Mouse (Mus musculus) liver, embryonic 11.5 days (tissue): ENCODE measurements around the gene Degs2. TPM values are rescaled to one million over a fixed set of nuclear protein-coding genes. Genes with fewer than 3 reads are reported as not detected.

ENCODE experiments used
- ATAC-seq: fragments of 200-750 bp; cut with Nextera tagmentation; replicated peaks from 2 replicates; pipeline ENCODE4 v1.8.0; 2017; ENCODE audit warnings: moderate number of reproducible peaks, mild to moderate bottlenecking, moderate TSS enrichment, moderate library complexity; ENCODE audit not compliant: low FRiP score
- DNase-seq: peaks from one replicate; pipeline ENCODE4 v3.0.0-alpha.2; 2017; ENCODE audit warnings: low spot score
- H3K27ac ChIP-seq: fragments of 300-500 bp; sonication (generic); 2 replicates; pipeline ENCODE4 v1.5.1; 2014; ENCODE audit warnings: mild to moderate bottlenecking, low read depth, low read length, control low read depth
- H3K27me3 ChIP-seq: fragments of 300-500 bp; sonication (generic); replicated peaks from 2 replicates; pipeline ENCODE4 v1.6.1; 2014; ENCODE audit warnings: low read length, mixed read lengths; ENCODE audit not compliant: control insufficient read depth, insufficient read depth
- H3K36me3 ChIP-seq: fragments of 300-500 bp; sonication (generic); 2 replicates; pipeline ENCODE4 v1.6.1; 2014; ENCODE audit warnings: mild to moderate bottlenecking, low read length, moderate library complexity, mixed read lengths; ENCODE audit not compliant: control insufficient read depth, insufficient read depth
- H3K4me1 ChIP-seq: fragments of 300-500 bp; sonication (generic); replicated peaks from 2 replicates; pipeline ENCODE4 v1.6.1; 2014; ENCODE audit warnings: low read length, mixed read lengths; ENCODE audit not compliant: control insufficient read depth, insufficient read depth
- H3K4me2 ChIP-seq: fragments of 300-500 bp; sonication (generic); 2 replicates; pipeline ENCODE4 v1.6.1; 2014; ENCODE audit warnings: mild to moderate bottlenecking, control low read depth, moderate library complexity
- H3K4me3 ChIP-seq: fragments of 300-500 bp; sonication (generic); 2 replicates; pipeline ENCODE4 v1.5.1; 2014; ENCODE audit warnings: low read depth, low read length, control low read depth
- H3K9ac ChIP-seq: fragments of 300-500 bp; sonication (generic); 2 replicates; pipeline ENCODE4 v1.6.1; 2014; ENCODE audit warnings: low read depth, low read length, control low read depth
- H3K9me3 ChIP-seq: fragments of 300-500 bp; sonication (generic); 2 replicates; pipeline ENCODE4 v1.6.1; 2016; ENCODE audit warnings: low read length, inconsistent platforms, mixed read lengths; ENCODE audit not compliant: control insufficient read depth
- WGBS: fragments of 180-500 bp; shearing (Covaris S2); extraction: QIAGEN DNeasy Blood & Tissue Kit; methylation state at CpG from one replicate; pipeline ENCODE4 v1.1.7; 2014; 5-methylcytosine and 5-hydroxymethylcytosine counted together
- polyA plus RNA-seq: library from polyadenylated mRNA; unstranded; fragments of >200 nt; fragmentation: Nextera tagmentation; extraction: Ambion mirVana; gene quantifications from 2 replicates; pipeline ENCODE4 v1.2.1, GENCODE M21; 2014

The Degs2 gene
- polyA plus RNA-seq, 1 experiment from 2014 or later, result 0.33 TPM

DNA sequence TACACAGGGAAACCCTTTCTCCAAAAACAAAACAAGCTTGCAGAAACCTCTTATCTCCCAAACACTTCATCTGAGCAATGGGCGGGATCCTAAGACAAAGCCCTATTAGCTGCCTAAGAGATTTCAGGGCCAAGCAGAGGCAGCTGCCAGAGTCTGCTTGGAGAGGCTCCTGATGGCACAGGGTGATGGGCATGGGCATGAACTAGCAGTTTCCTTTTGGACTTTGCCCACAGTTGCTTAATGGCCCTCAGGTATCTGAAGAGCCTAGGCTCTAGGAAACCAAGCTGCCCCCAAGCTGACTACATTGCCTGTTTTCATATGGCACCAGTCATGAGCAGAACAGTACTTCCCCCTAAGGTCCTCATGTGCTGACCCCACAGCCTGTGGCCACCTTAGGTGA lies 7.9 kb downstream of the Degs2 start:
- no peaks in the 10 kb centered on the region for H3K9me3 ChIP-seq
- DNase-seq (no peak), ATAC-seq (no peak)
- no peak overlapping the region for H3K27ac ChIP-seq
- no peak overlapping the region for H3K4me2 ChIP-seq
- H3K27me3 ChIP-seq, result no peaks in the 10 kb centered on the region
- no peak overlapping the region for H3K4me3 ChIP-seq
- H3K4me1 ChIP-seq, result no peaks in the 10 kb centered on the region
- WGBS, result 59% methylated on average over 1 of the region's 1 CpGs
- no peak overlapping the region for H3K9ac ChIP-seq
- H3K36me3 ChIP-seq, result no peaks in the 10 kb centered on the region

DNA sequence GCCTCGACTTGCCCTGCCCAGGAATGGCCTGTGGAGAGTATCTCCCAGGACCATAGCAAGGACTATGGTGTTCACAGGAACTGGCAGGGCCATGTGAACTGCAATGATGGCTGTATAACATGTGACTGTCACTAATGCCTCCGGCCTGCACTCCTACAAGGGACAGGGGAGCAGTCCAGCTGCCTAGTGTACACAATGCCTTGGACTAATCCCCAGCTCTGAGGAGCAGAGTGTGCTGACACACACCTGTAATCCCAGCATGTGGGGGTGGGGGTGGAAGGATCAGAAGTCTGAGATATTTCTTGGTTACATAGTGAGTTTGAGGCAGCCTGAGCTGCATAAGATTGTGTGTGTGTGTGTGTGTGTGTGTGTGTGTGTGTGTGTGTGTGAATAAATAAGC lies 8.5 kb downstream of the Degs2 start:
- DNase-seq (no peak), ATAC-seq (no peak)
- 70% methylated on average over 2 of the region's 2 CpGs for WGBS
- H3K36me3 ChIP-seq, result no peaks in the 10 kb centered on the region
- H3K27me3 ChIP-seq, result no peaks in the 10 kb centered on the region
- no peak overlapping the region for H3K4me3 ChIP-seq
- H3K4me1 ChIP-seq, result no peaks in the 10 kb centered on the region
- no peak overlapping the region for H3K4me2 ChIP-seq
- no peaks in the 10 kb centered on the region for H3K9me3 ChIP-seq
- no peak overlapping the region for H3K9ac ChIP-seq
- H3K27ac ChIP-seq, result no peak overlapping the region

DNA sequence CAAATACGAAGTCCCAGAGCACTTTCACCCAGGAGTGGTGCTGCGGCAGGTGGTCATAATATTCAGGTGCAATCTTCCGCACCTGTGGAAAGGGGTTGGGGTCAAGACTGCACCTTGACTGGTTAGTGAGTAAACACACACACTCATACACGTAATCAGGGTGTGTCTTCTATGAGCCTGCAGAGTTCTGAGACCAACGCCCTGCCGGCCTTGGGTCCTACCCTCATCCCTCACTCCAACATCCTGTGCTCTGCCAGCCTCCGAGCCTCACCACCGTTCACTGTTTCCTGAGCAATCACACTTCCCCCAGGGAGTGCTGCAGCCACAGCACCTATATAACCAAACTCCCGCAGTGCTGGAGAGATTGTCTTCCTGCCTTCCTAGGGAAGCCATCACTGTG lies 11.6 kb downstream of the Degs2 start:
- H3K27ac ChIP-seq, result no peak overlapping the region
- 62% methylated on average over 9 of the region's 9 CpGs for WGBS
- no peak overlapping the region for H3K9ac ChIP-seq
- no peaks in the 10 kb centered on the region for H3K36me3 ChIP-seq
- H3K9me3 ChIP-seq, result no peaks in the 10 kb centered on the region
- no peak overlapping the region for H3K4me2 ChIP-seq
- H3K27me3 ChIP-seq, result no peaks in the 10 kb centered on the region
- ATAC-seq, result no peak
- H3K4me3 ChIP-seq, result no peak overlapping the region
- DNase-seq, result no peak
- no peaks in the 10 kb centered on the region for H3K4me1 ChIP-seq

DNA sequence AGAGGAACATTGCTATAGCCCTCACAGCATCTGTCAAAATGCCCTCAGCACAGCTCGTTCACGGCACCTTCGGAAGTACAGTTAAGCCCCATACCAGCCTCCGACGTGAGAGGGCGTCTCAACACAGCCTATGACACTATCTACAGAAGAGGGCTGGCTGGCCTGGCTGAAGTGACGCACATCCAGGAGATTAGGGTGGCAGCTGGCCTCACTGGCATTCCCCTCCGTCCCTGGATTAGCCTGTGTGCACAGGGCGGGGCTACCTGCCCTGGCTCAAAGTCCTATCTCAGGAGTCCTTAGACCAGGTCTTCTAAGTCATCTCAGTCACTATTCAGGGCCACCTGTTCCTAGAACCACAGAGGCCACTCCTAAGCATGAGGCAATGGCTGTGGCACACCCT lies 12.9 kb downstream of the Degs2 start:
- Histone ChIP-seq H3K36me3 (no peaks in the 10 kb centered on the region), H3K4me3 (no peak overlapping the region), H3K27ac (no peak overlapping the region), H3K27me3 (no peaks in the 10 kb centered on the region), H3K9ac (no peak overlapping the region), H3K4me2 (no peak overlapping the region), H3K9me3 (no peaks in the 10 kb centered on the region), H3K4me1 (no peaks in the 10 kb centered on the region)
- no peak for ATAC-seq
- no peak for DNase-seq
- WGBS, result 79% methylated on average over 9 of the region's 9 CpGs

DNA sequence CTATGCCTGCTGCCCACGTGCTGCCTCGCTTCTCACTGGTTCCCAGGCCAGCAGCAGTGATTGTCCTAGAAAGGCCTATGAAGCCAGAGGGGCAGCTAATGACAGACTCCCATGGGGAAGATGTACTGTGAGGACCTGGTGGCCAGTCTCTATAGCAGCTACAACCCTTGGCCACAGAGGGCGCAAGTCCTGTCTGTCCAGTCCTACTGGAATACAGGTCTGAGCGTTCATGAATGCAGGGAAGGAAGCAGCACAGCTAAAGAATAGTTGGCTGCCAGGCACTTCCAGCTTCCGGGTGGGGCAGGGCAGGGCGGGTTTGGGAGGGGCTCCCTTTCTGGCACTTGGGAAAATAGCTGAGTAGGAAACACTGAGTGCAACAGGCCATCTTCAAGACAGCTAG lies 15.2 kb downstream of the Degs2 start:
- no peak overlapping the region for H3K9ac ChIP-seq
- peaks cover 2% of the 10 kb centered on the region; the same call in 1 of the 2 replicates for H3K36me3 ChIP-seq
- WGBS, result 69% methylated on average over 6 of the region's 6 CpGs
- H3K4me1 ChIP-seq, result no peaks in the 10 kb centered on the region
- H3K27ac ChIP-seq, result no peak overlapping the region
- DNase-seq (no peak), ATAC-seq (no peak)
- H3K9me3 ChIP-seq, result no peaks in the 10 kb centered on the region
- no peak overlapping the region for H3K4me2 ChIP-seq
- H3K4me3 ChIP-seq, result no peak overlapping the region
- H3K27me3 ChIP-seq, result no peaks in the 10 kb centered on the region

DNA sequence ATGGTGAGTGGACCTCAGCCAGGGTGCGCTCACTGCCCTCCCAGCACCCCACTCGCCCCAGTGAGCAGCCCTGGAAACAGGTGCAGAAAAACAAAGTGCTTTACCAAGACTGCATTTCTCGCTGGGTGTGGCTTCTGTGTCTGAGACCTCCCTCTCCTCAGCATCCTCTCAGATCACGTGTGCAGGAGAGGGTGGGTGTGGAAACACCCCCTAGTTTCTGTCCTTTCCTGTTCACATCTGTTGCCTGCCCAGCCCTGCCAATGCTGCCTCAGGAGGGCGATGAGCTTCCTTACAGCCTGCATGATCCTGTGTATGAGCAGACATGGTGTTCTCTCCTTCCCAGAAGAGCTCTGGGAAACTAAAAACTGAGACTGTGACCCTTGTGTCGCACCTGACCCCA lies 15.7 kb downstream of the Degs2 start:
- H3K9me3 ChIP-seq, result no peaks in the 10 kb centered on the region
- no peak for ATAC-seq
- H3K36me3 ChIP-seq, result peaks cover 2% of the 10 kb centered on the region
- no peak overlapping the region for H3K4me3 ChIP-seq
- no peak for DNase-seq
- no peak overlapping the region for H3K4me2 ChIP-seq
- H3K4me1 ChIP-seq, result no peaks in the 10 kb centered on the region
- no peak overlapping the region for H3K27ac ChIP-seq
- H3K9ac ChIP-seq, result no peak overlapping the region
- 80% methylated on average over 6 of the region's 6 CpGs for WGBS
- no peaks in the 10 kb centered on the region for H3K27me3 ChIP-seq

DNA sequence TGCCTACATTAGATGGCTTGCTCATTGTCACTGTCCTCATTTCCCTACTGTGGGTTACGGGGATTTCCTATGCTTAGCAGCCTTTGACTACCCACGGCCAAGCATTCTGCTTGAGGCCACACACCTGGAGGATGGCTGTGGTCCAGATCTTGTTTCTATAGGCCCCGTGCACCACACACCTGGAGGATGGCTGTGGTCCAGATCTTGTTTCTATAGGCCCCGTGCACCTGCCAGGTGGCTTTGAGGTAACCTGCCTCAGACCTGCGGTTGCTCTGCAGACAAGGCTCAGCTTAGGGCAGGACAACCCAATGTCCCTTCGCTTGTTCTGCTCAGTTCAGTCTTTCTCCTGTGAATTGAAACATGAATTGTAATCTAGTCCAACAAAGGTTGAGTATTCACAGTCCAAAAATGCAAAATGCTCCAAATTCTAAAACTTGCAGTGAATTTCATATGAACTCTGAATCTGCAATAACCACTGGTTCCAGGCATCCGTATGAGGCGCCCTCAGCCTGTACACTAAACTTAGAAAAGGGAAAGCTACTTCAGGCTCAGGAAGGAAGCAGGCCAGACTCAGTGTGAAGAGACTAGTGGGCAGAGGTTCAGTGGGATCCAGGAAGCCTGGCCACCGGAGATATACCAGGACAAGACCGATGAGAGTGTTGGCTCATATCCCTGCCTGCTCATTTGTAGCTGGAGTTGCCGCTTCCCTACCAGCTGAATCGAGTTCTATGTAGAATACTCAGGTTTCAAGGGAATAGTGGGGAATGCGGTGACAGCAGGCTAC lies 19.7 kb downstream of the Degs2 start:
- H3K36me3 ChIP-seq, result peaks cover 6% of the 10 kb centered on the region

DNA sequence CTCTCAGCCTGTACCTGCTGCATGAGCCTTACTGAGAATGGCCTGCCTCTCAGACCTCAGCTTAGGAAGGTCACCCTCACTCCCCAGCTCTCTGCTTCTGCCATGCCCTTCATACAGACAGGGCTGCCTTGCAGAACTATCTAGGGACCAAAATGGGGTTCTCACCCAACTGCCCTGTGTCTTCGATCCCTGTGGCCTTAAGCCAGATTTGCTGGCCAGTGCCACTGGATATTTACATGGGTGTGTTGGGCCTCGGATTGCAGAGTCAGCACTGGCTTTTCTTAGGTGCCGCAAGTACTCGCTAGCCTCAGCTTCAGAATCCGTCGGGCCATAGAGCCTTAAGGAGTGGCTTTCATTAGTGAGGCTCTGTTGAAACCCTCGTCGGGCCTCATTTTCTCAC lies 21.3 kb downstream of the Degs2 start:
- H3K9ac ChIP-seq, result no peak overlapping the region
- WGBS, result 88% methylated on average over 8 of the region's 8 CpGs
- DNase-seq (no peak), ATAC-seq (no peak)
- H3K4me3 ChIP-seq, result no peak overlapping the region
- H3K27ac ChIP-seq, result no peak overlapping the region
- H3K36me3 ChIP-seq, result peaks cover 6% of the 10 kb centered on the region
- H3K4me2 ChIP-seq, result no peak overlapping the region
- H3K4me1 ChIP-seq, result no peaks in the 10 kb centered on the region
- no peaks in the 10 kb centered on the region for H3K27me3 ChIP-seq
- no peaks in the 10 kb centered on the region for H3K9me3 ChIP-seq

More for the DNA sequence above, 19.7 kb downstream of the Degs2 start:
- DNase-seq (no peak), ATAC-seq (no peak)
- no peak overlapping the region for H3K4me2 ChIP-seq
- 85% methylated on average over 13 of the region's 13 CpGs for WGBS
- no peak overlapping the region for H3K9ac ChIP-seq
- H3K27ac ChIP-seq, result no peak overlapping the region
- H3K4me3 ChIP-seq, result no peak overlapping the region
- H3K9me3 ChIP-seq, result no peaks in the 10 kb centered on the region
- no peaks in the 10 kb centered on the region for H3K4me1 ChIP-seq
- no peaks in the 10 kb centered on the region for H3K27me3 ChIP-seq

DNA sequence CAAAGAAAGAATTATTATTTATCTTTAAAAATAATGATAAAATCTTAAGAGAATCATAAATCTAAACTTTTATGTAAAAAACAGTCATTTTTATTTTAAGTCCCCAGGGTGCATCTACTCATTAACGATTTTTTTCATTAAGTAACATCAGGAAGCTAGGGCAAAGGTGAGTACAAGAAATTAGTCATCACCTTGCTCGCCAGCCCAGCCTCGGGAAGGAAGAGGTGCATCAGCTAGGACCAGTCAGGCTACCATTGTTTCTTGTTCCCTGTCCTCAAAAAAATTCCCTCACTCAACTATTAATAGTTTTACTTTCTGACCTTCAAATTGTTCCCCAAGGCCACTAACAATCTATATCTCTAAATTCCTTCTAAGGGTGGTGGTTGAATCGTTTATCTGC lies 23.7 kb downstream of the Degs2 start:
- no peak overlapping the region for H3K4me3 ChIP-seq
- H3K4me2 ChIP-seq, result no peak overlapping the region
- H3K9me3 ChIP-seq, result no peaks in the 10 kb centered on the region
- H3K27ac ChIP-seq, result no peak overlapping the region
- H3K9ac ChIP-seq, result no peak overlapping the region
- no peak for ATAC-seq
- 77% methylated on average over 4 of the region's 4 CpGs for WGBS
- DNase-seq, result no peak
- H3K27me3 ChIP-seq, result no peaks in the 10 kb centered on the region
- H3K36me3 ChIP-seq, result peaks cover 7% of the 10 kb centered on the region
- H3K4me1 ChIP-seq, result no peaks in the 10 kb centered on the region
